Mouse (Mus musculus) limb, embryonic 14.5 days (tissue): ENCODE data around the gene Top1. TPM values are rescaled to one million over a fixed set of nuclear protein-coding genes. Genes with fewer than 3 reads are reported as not detected.

Source experiments
- ATAC-seq: fragments of 200-750 bp; cut with Nextera tagmentation; 2 replicates; pipeline ENCODE4 v1.8.0; 2017; ENCODE audit warnings: low read depth, moderate number of reproducible peaks, moderate TSS enrichment; ENCODE audit not compliant: low FRiP score
- DNase-seq: peaks from one replicate; pipeline ENCODE4 v3.0.0-alpha.2; 2015; ENCODE audit warnings: low spot score
- H3K27ac ChIP-seq: fragments of 300-500 bp; sonication (generic); replicated peaks from 2 replicates; pipeline ENCODE4 v1.5.1; 2014; ENCODE audit warnings: low read depth, mild to moderate bottlenecking, low read length, moderate library complexity, mixed read lengths
- H3K27me3 ChIP-seq: fragments of 300-500 bp; sonication (generic); 2 replicates; pipeline ENCODE4 v1.6.1; 2014; ENCODE audit warnings: low read length, mixed read lengths; ENCODE audit not compliant: control insufficient read depth, insufficient read depth
- H3K36me3 ChIP-seq: fragments of 300-500 bp; sonication (generic); 2 replicates; pipeline ENCODE4 v1.6.1; 2014; ENCODE audit warnings: mild to moderate bottlenecking, low read length, moderate library complexity, mixed read lengths; ENCODE audit not compliant: control insufficient read depth, insufficient read depth
- H3K4me1 ChIP-seq: fragments of 300-500 bp; sonication (generic); 2 replicates; pipeline ENCODE4 v1.6.1; 2014; ENCODE audit warnings: antibody characterized with exemption, low read length, mixed read lengths; ENCODE audit not compliant: control insufficient read depth, insufficient read depth
- H3K4me2 ChIP-seq: fragments of 300-500 bp; sonication (generic); replicated peaks from 2 replicates; pipeline ENCODE4 v1.6.1; 2014; ENCODE audit warnings: low read depth, mild to moderate bottlenecking, low read length, moderate library complexity; ENCODE audit not compliant: severe bottlenecking
- H3K4me3 ChIP-seq: fragments of 300-500 bp; sonication (generic); replicated peaks from 2 replicates; pipeline ENCODE4 v1.5.1; 2014; ENCODE audit warnings: low read length
- H3K9ac ChIP-seq: fragments of 300-500 bp; sonication (generic); 2 replicates; pipeline ENCODE4 v1.6.1; 2014; ENCODE audit warnings: mild to moderate bottlenecking, low read depth, low read length, moderate library complexity; ENCODE audit not compliant: severe bottlenecking
- H3K9me3 ChIP-seq: fragments of 300-500 bp; sonication (generic); 2 replicates; pipeline ENCODE4 v1.6.1; 2016; ENCODE audit warnings: low read length; ENCODE audit not compliant: control insufficient read depth
- POLR2A ChIP-seq: fragments of 200-500 bp; IDR thresholded peaks from 2 replicates; pipeline ENCODE4 v1.8.0; 2012; ENCODE audit warnings: inconsistent platforms, mild to moderate bottlenecking, moderate library complexity, borderline replicate concordance; ENCODE audit not compliant: insufficient read depth, insufficient read length; ENCODE audit errors: extremely low read depth
- WGBS: fragments of 180-500 bp; shearing (Covaris S2); extraction: QIAGEN DNeasy Blood & Tissue Kit; methylation state at CpG from one replicate; pipeline ENCODE4 v1.1.7; 2014; 5-methylcytosine and 5-hydroxymethylcytosine counted together
- polyA plus RNA-seq, 2 experiments: library from polyadenylated mRNA; depleted of rRNA in 1 of 2; stranded (reverse) in 1 of 2; unstranded in 1 of 2; fragments of >200 nt; fragmentation: Nextera tagmentation in 1 of 2; extraction: Ambion mirVana in 1 of 2; gene quantifications; 2 replicates each; pipeline versions ENCODE4 v1.2.1 to v1.2.3; 2012 to 2014

The Top1 gene
- polyA plus RNA-seq, 2 experiments = 46.1 to 65.1 TPM

DNA sequence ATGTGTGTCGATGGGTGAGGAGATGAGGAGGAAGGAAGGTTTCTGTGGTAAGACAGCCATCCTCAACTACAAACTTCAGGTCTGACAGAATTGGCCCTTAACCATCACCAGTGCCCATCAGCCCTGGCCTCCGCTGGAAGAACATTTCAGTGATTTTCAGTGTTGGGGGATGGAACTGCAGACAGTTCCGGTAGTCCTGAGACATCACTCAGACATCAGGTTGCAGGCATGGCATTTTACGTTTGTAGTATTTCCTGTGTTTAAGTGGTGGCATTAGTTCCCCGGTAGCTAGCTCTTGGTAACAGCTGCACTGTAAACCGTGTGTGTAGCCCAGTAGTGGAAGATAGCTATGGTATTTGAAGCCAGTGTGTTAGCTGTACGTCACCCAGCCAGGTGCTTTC lies 87.4 kb downstream of the Top1 start:
- H3K4me2 ChIP-seq = peak overlapping the region; percentile 66
- DNase-seq (no peak), ATAC-seq (no peak)
- peak overlapping the region; percentile 92 for H3K4me3 ChIP-seq
- TF ChIP-seq POLR2A = no peak
- WGBS = 21% methylated on average over 7 of the region's 7 CpGs
- peak overlapping the region; percentile 100 for H3K9ac ChIP-seq
- H3K4me1 ChIP-seq = peaks cover 28% of the 10 kb centered on the region
- H3K9me3 ChIP-seq = no peaks in the 10 kb centered on the region
- H3K27me3 ChIP-seq = no peaks in the 10 kb centered on the region
- peaks cover 35% of the 10 kb centered on the region for H3K36me3 ChIP-seq
- no peak overlapping the region for H3K27ac ChIP-seq

DNA sequence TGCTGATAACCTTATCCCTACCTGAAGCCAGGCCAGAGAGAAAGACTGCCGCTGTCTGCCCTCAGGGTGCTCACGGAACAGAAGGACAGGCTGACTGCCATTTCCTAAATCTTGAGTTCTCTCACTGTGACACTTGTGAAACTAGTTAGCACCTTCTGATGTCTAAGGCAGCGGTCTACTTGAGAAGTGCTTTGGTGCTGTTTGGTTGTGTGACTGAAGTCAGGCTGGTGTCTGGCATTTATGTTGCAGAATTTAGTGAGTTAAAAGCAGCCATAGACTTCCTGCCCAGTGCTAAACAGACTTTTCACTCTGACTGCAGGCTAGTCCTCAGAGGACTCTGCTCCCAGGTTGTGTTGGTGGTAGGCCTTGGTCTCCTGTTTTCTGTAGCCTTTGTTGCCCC lies 88.6 kb downstream of the Top1 start:
- Histone ChIP-seq H3K9me3 (no peaks in the 10 kb centered on the region), H3K27me3 (no peaks in the 10 kb centered on the region), H3K4me2 (peak overlapping the region; percentile 66), H3K4me3 (no peak overlapping the region), H3K36me3 (peaks cover 44% of the 10 kb centered on the region), H3K27ac (no peak overlapping the region), H3K4me1 (peaks cover 28% of the 10 kb centered on the region), H3K9ac (0 out of 2 replicates have a peak overlapping the region, but pooled peaks have one; percentile 12)
- no peak for TF ChIP-seq POLR2A
- ATAC-seq = no peak
- 85% methylated on average over 3 of the region's 3 CpGs for WGBS
- DNase-seq = no peak

DNA sequence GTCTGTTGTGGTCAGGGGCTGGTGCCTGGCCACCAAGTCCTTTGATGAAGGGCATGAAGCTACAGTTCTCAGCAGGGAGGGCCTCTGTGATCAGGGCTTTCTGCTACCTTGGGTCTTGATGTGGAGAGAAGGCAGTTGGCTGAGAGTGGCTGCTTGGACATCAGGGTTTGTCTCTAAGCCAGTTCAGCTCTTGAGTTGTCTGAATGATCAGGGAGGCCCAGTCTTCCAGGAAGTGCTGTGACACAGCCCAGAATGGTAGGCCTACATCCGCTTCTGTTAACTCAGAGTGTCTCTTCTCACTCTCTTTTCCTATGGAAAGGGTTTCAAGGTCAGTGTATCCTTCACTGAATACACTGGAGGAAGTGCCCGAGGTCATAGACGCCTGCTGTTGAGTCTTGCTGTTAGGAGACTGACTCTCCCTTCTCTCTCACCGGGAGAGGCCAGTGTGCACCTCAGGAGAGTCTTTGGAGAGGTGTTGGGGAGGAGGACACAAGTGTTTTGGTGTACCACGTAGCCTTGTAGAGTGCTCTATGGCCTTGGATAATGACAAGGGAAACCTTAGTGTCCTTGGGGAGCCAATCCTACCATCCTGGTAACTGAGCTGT lies 90.1 kb downstream of the Top1 start:
- no peak overlapping the region for H3K4me3 ChIP-seq
- no peaks in the 10 kb centered on the region for H3K9me3 ChIP-seq
- H3K27me3 ChIP-seq = no peaks in the 10 kb centered on the region
- 89% methylated on average over 5 of the region's 5 CpGs for WGBS
- DNase-seq (no peak), ATAC-seq (no peak)
- H3K9ac ChIP-seq = no peak overlapping the region
- H3K4me1 ChIP-seq = peaks cover 32% of the 10 kb centered on the region
- H3K4me2 ChIP-seq = no peak overlapping the region
- no peak overlapping the region for H3K27ac ChIP-seq
- H3K36me3 ChIP-seq = peaks cover 53% of the 10 kb centered on the region
- TF ChIP-seq POLR2A = no peak

DNA sequence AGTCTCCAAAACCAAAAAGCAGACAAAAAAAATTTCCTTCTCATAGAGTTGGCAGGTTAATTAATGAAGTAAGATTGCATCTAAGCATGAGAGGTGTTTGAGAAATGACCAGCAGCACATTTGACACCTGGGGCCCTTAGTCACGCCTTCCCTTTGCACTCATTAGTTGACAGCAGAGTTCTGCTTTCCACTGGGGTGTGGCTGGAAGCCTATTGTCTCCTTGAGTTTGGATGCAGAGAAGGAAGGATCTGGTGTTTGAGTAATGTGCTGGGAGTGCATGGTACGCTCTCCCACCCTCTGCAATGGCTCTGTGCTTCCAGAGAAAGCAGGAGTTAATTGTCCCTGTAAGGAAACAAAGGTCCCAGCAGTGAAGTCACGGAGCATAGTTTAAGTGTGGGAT lies 90.8 kb downstream of the Top1 start:
- H3K4me1 ChIP-seq = peaks cover 38% of the 10 kb centered on the region

DNA sequence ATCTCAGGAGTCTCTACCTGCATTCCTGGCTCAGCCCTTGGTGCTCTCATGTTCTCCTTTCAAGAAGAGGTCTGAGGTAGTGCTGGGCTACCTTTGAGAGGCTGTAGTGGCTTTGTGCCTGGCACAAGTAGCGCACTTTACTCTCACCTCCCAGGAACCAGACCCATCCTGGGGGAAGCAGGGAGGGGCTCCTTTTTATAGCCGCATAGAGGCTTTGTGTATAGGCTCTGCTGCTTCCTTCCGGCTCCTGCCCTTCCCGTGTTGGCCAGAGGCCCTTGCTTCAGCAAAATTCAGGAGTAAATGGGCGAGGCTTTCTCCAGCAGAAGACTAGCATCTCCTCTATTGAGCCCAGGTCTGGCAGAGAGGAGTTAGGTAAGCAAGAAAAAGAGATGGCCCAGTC lies 92.7 kb downstream of the Top1 start:
- WGBS = 44% methylated on average over 5 of the region's 5 CpGs
- Histone ChIP-seq H3K4me1 (peaks cover 29% of the 10 kb centered on the region), H3K27ac (no peak overlapping the region), H3K9ac (no peak overlapping the region), H3K27me3 (no peaks in the 10 kb centered on the region), H3K9me3 (no peaks in the 10 kb centered on the region), H3K36me3 (peaks cover 67% of the 10 kb centered on the region), H3K4me3 (no peak overlapping the region), H3K4me2 (no peak overlapping the region)
- ATAC-seq = no peak
- no peak for TF ChIP-seq POLR2A
- no peak for DNase-seq

More for the DNA sequence above, 90.8 kb downstream of the Top1 start:
- Histone ChIP-seq H3K4me2 (no peak overlapping the region), H3K9ac (no peak overlapping the region), H3K4me3 (no peak overlapping the region), H3K27ac (no peak overlapping the region), H3K9me3 (no peaks in the 10 kb centered on the region), H3K27me3 (no peaks in the 10 kb centered on the region), H3K36me3 (peaks cover 58% of the 10 kb centered on the region)
- ATAC-seq (no peak), DNase-seq (no peak)
- no peak for TF ChIP-seq POLR2A
- WGBS = 86% methylated on average over 3 of the region's 3 CpGs
